Mouse (Mus musculus): ENCODE measurements around the gene Sp1.

Gene Sp1

DNA sequence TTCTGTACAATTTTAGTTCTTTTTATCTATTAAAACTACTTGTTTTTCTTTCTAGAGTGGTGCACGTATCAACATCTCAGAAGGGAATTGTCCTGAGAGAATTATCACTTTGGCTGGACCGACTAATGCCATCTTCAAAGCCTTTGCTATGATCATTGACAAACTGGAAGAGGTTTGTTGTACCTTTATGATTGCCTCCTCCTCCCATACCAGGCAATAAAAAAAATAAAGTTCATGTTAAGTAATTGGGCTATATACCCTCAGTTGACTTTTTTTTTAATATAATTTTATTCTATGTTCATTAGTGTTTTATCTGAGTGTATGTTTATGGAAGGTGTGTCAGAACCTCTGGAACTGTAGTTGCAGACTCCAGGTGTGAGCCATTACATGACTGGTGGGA lies 68.6 kb downstream of the Sp1 start:
- no peak for DNase-seq (ENCODE audit: low read depth)

DNA sequence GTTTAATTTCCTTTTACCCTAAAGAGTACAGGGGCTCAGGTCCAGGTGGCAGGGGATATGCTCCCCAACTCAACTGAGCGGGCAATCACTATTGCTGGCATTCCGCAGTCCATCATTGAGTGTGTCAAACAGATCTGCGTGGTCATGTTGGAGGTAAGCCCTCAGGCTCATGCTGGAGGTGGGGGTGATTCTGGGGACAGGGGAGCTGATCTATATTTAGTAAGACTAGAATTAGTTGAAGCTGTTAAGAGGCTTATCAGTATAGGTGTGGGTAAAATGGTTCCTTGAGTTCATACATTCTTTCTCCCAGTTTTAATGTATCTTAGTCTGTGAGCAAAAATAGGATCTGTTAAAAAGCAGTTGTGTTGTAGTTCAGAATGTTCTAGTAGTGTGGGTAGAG lies 77.2 kb downstream of the Sp1 start:
- no peak for DNase-seq (ENCODE audit: low read depth)

DNA sequence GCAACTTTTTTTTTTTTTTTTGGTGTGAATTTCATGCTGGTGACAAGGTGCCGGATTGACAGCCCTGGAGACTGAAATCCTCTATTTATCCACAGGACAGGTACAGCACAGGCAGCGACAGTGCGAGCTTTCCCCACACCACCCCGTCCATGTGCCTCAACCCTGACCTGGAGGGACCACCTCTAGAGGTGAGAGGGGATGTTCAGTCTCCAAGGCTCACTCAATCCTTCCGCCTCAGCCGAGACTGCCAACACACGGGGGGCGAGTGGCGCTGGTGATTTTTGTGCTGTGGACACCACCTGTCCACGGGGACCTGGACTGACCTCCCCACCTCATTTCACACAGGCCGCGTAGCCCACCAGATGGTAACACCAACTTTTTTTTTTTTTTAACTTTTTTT lies 79.9 kb downstream of the Sp1 start:
- DNase-seq (ENCODE audit: low read depth), result no peak

Data from fibroblast of lung, adult 2 months (primary cell).